In genomic region chr11:116812793-116813529, GRCm38 (mm10) we compare ENCODE assay signal across 9 mouse cellular contexts. TPM values are rescaled to one million over a fixed set of nuclear protein-coding genes. Genes with fewer than 3 reads are reported as not detected.
DNase-seq lines count a peak whose midpoint lies in the region; ATAC-seq and TF ChIP-seq lines count a peak whose summit lies in the region.
"Had no signal": no experiment of that assay in that cellular context is flagged by ENCODE, and none has a peak within 500 bp of the region (broad histone marks: within the 10 kb centered on the region; RNA-seq: fewer than 3 reads in every experiment).

No protein-coding gene starts in this region.

- ATAC-seq in kidney, embryonic 15.5 days (replicated peaks; ENCODE audit: low FRiP score) = peak; percentile 29; the same call in 1 of the 2 replicates
- peak; percentile 48 for ATAC-seq in embryonic facial prominence, embryonic 12.5 days (ENCODE audit: insufficient number of reproducible peaks, insufficient read depth, low FRiP score, low TSS enrichment)
- ATAC-seq in hindbrain, embryonic 14.5 days (ENCODE audit: low FRiP score) = peak; percentile 18; the same call in 1 of the 2 replicates
- peak; percentile 28; the same call in 1 of the 2 replicates for ATAC-seq in midbrain, embryonic 15.5 days (replicated peaks)
- ATAC-seq: Patski had no signal

- H3K4me1 ChIP-seq in kidney, embryonic 15.5 days = peaks cover 58% of the 10 kb centered on the region
- H3K4me1 ChIP-seq in embryonic facial prominence, embryonic 12.5 days = peaks cover 55% of the 10 kb centered on the region
- H3K4me1 ChIP-seq in hindbrain, embryonic 14.5 days (replicated peaks; ENCODE audit: control insufficient read depth, insufficient read depth, low read length) = peaks cover 65% of the 10 kb centered on the region
- H3K4me1 ChIP-seq in midbrain, embryonic 15.5 days = peaks cover 63% of the 10 kb centered on the region
- peaks cover 18% of the 10 kb centered on the region for H3K4me1 ChIP-seq in thymus, adult 2 months (replicated peaks; ENCODE audit: control insufficient read depth, insufficient read depth, low read length)

- H3K4me3 ChIP-seq in kidney, embryonic 15.5 days (replicated peaks) = no peak overlapping the region
- no peak overlapping the region for H3K4me3 ChIP-seq in embryonic facial prominence, embryonic 12.5 days
- H3K4me3 ChIP-seq in hindbrain, embryonic 14.5 days (replicated peaks; ENCODE audit: low read length) = no peak overlapping the region
- no peak overlapping the region for H3K4me3 ChIP-seq in midbrain, embryonic 15.5 days
- no peak overlapping the region for H3K4me3 ChIP-seq in thymus, adult 2 months (ENCODE audit: control insufficient read depth, insufficient read depth, low read length)

- peak overlapping the region; percentile 33 for H3K4me2 ChIP-seq in kidney, embryonic 15.5 days
- H3K4me2 ChIP-seq in embryonic facial prominence, embryonic 12.5 days (replicated peaks) = 0 out of 2 replicates have a peak overlapping the region, but pooled peaks have one; percentile 16
- peak overlapping the region; percentile 8; the same call in 1 of the 2 replicates for H3K4me2 ChIP-seq in hindbrain, embryonic 14.5 days (replicated peaks)
- no peak overlapping the region for H3K4me2 ChIP-seq in midbrain, embryonic 15.5 days

- no peak for TF ChIP-seq CTCF in thymus, adult 2 months (IDR thresholded peaks at IDR 0.05; ENCODE audit: borderline replicate concordance, control insufficient read depth, extremely low read depth, insufficient read depth, low read length, poor library complexity)

- H3K36me3 ChIP-seq in kidney, embryonic 15.5 days = no peaks in the 10 kb centered on the region
- H3K36me3 ChIP-seq in embryonic facial prominence, embryonic 12.5 days = no peaks in the 10 kb centered on the region
- no peaks in the 10 kb centered on the region for H3K36me3 ChIP-seq in hindbrain, embryonic 14.5 days (replicated peaks; ENCODE audit: control insufficient read depth, insufficient read depth)
- no peaks in the 10 kb centered on the region for H3K36me3 ChIP-seq in midbrain, embryonic 15.5 days (replicated peaks)
- no peaks in the 10 kb centered on the region for H3K36me3 ChIP-seq in thymus, adult 2 months (ENCODE audit: control insufficient read depth, insufficient read depth, low read length)

- H3K27me3 ChIP-seq in kidney, embryonic 15.5 days = peaks cover 4% of the 10 kb centered on the region; the same call in 1 of the 2 replicates
- H3K27me3 ChIP-seq in embryonic facial prominence, embryonic 12.5 days = 0 out of 2 replicates have a peak, but pooled peaks cover 3% of the 10 kb centered on the region
- H3K27me3 ChIP-seq in hindbrain, embryonic 14.5 days (ENCODE audit: control insufficient read depth, insufficient read depth, low read length) = no peaks in the 10 kb centered on the region
- H3K27me3 ChIP-seq in midbrain, embryonic 15.5 days (replicated peaks) = no peaks in the 10 kb centered on the region
- H3K27me3 ChIP-seq in thymus, adult 2 months (ENCODE audit: control insufficient read depth, insufficient read depth, low read length) = no peaks in the 10 kb centered on the region
- H3K27me3 ChIP-seq: Patski had no signal

- 34% methylated on average over 21 of the region's 21 CpGs for WGBS in kidney, embryonic 15.5 days
- WGBS in embryonic facial prominence, embryonic 12.5 days = 43% methylated on average over 21 of the region's 21 CpGs
- WGBS in hindbrain, embryonic 14.5 days = 28% methylated on average over 21 of the region's 21 CpGs
- WGBS in midbrain, embryonic 15.5 days = 32% methylated on average over 21 of the region's 21 CpGs
- 93% methylated on average over 21 of the region's 21 CpGs for WGBS in thymus, adult 2 months

- no peaks in the 10 kb centered on the region for H3K9me3 ChIP-seq in kidney, embryonic 15.5 days (replicated peaks)
- no peaks in the 10 kb centered on the region for H3K9me3 ChIP-seq in embryonic facial prominence, embryonic 12.5 days
- no peaks in the 10 kb centered on the region for H3K9me3 ChIP-seq in hindbrain, embryonic 14.5 days (ENCODE audit: control insufficient read depth, low read length)
- H3K9me3 ChIP-seq in midbrain, embryonic 15.5 days = no peaks in the 10 kb centered on the region

- no peak overlapping the region; the same call in 1 of the 2 replicates for H3K9ac ChIP-seq in kidney, embryonic 15.5 days
- no peak overlapping the region for H3K9ac ChIP-seq in embryonic facial prominence, embryonic 12.5 days
- H3K9ac ChIP-seq in hindbrain, embryonic 14.5 days = 0 out of 2 replicates have a peak overlapping the region, but pooled peaks have one; percentile 28
- no peak overlapping the region for H3K9ac ChIP-seq in midbrain, embryonic 15.5 days

- H3K27ac ChIP-seq in kidney, embryonic 15.5 days = peak overlapping the region; percentile 89
- H3K27ac ChIP-seq in embryonic facial prominence, embryonic 12.5 days = peak overlapping the region; percentile 94
- H3K27ac ChIP-seq in hindbrain, embryonic 14.5 days = peak overlapping the region; percentile 100
- peak overlapping the region; percentile 98 for H3K27ac ChIP-seq in midbrain, embryonic 15.5 days
- H3K27ac ChIP-seq in thymus, adult 2 months (ENCODE audit: control insufficient read depth, insufficient read depth, low read length) = no peak overlapping the region

- no peak for TF ChIP-seq POLR2A in thymus, adult 2 months (IDR thresholded peaks at IDR 0.05; ENCODE audit: control insufficient read depth, extremely low read depth, insufficient read depth, low read length, poor library complexity)

- no peak for DNase-seq in kidney, adult 11 months
- peak; percentile 74 for DNase-seq in hindbrain, embryonic 14.5 days (ENCODE audit: low spot score)
- no peak for DNase-seq in right cerebral cortex, postnatal 25 days
- no peak for DNase-seq in ovary, postnatal 10 days (ENCODE audit: low spot score)
- DNase-seq in thymus, adult 2 months = no peak

RNA-seq across cellular contexts. Expression of gene Mxra7, which starts 14.9 kb away (rescaled TPM):
- 16.7 and 20.8 TPM in 2 replicates for polyA plus RNA-seq in kidney, embryonic 15.5 days (2015; fragmentation: Nextera tagmentation; extraction: Ambion mirVana)
- 31.7 and 34.1 TPM in 2 replicates for polyA plus RNA-seq in embryonic facial prominence, embryonic 12.5 days (2016; fragmentation: Nextera tagmentation; extraction: Ambion mirVana)
- polyA plus RNA-seq in hindbrain, embryonic 14.5 days (2014; fragmentation: Nextera tagmentation; extraction: Ambion mirVana) = 29.3 and 35.5 TPM in 2 replicates
- 25.1 and 26.9 TPM in 2 replicates for polyA plus RNA-seq in midbrain, embryonic 15.5 days (2015; fragmentation: Nextera tagmentation; extraction: Ambion mirVana)
- 8.6 and 14.2 TPM in 2 replicates for polyA plus RNA-seq in thymus, adult 2 months (2012; rRNA removed)

RNA-seq across cellular contexts. Expression of gene Mettl23, which starts 30.1 kb away (rescaled TPM):
- polyA plus RNA-seq in kidney, embryonic 15.5 days (2015; fragmentation: Nextera tagmentation; extraction: Ambion mirVana) = 51.5 and 60.6 TPM in 2 replicates
- polyA plus RNA-seq in embryonic facial prominence, embryonic 12.5 days (2016; fragmentation: Nextera tagmentation; extraction: Ambion mirVana) = 63.7 and 71.2 TPM in 2 replicates
- 70.0 and 73.9 TPM in 2 replicates for polyA plus RNA-seq in hindbrain, embryonic 14.5 days (2014; fragmentation: Nextera tagmentation; extraction: Ambion mirVana)
- polyA plus RNA-seq in midbrain, embryonic 15.5 days (2015; fragmentation: Nextera tagmentation; extraction: Ambion mirVana) = 63.9 and 64.6 TPM in 2 replicates
- polyA plus RNA-seq in thymus, adult 2 months (2012; rRNA removed) = 69.9 and 82.6 TPM in 2 replicates

RNA-seq across cellular contexts. Expression of gene Jmjd6, which starts 30.3 kb away (rescaled TPM):
- 72.6 and 75.5 TPM in 2 replicates for polyA plus RNA-seq in kidney, embryonic 15.5 days (2015; fragmentation: Nextera tagmentation; extraction: Ambion mirVana)
- 79.2 and 80.5 TPM in 2 replicates for polyA plus RNA-seq in embryonic facial prominence, embryonic 12.5 days (2016; fragmentation: Nextera tagmentation; extraction: Ambion mirVana)
- 64.6 and 65.7 TPM in 2 replicates for polyA plus RNA-seq in hindbrain, embryonic 14.5 days (2014; fragmentation: Nextera tagmentation; extraction: Ambion mirVana)
- 73.8 and 75.1 TPM in 2 replicates for polyA plus RNA-seq in midbrain, embryonic 15.5 days (2015; fragmentation: Nextera tagmentation; extraction: Ambion mirVana)
- 37.3 and 46.3 TPM in 2 replicates for polyA plus RNA-seq in thymus, adult 2 months (2012; rRNA removed)

RNA-seq across cellular contexts. Expression of gene St6galnac1, which starts 37.7 kb away (rescaled TPM):
- not detected in 2 replicates for polyA plus RNA-seq in kidney, embryonic 15.5 days (2015; fragmentation: Nextera tagmentation; extraction: Ambion mirVana)
- not detected in 2 replicates for polyA plus RNA-seq in embryonic facial prominence, embryonic 12.5 days (2016; fragmentation: Nextera tagmentation; extraction: Ambion mirVana)
- not detected in 2 replicates for polyA plus RNA-seq in hindbrain, embryonic 14.5 days (2014; fragmentation: Nextera tagmentation; extraction: Ambion mirVana)
- not detected in 2 replicates for polyA plus RNA-seq in midbrain, embryonic 15.5 days (2015; fragmentation: Nextera tagmentation; extraction: Ambion mirVana)
- 0.30 and 0.34 TPM in 2 replicates for polyA plus RNA-seq in thymus, adult 2 months (2012; rRNA removed)
- polyA plus RNA-seq: Patski had no signal

RNA-seq across cellular contexts. Expression of gene Mfsd11, which starts 39.3 kb away (rescaled TPM):
- 37.9 and 39.6 TPM in 2 replicates for polyA plus RNA-seq in kidney, embryonic 15.5 days (2015; fragmentation: Nextera tagmentation; extraction: Ambion mirVana)
- polyA plus RNA-seq in embryonic facial prominence, embryonic 12.5 days (2016; fragmentation: Nextera tagmentation; extraction: Ambion mirVana) = 47.8 and 51.2 TPM in 2 replicates
- polyA plus RNA-seq in hindbrain, embryonic 14.5 days (2014; fragmentation: Nextera tagmentation; extraction: Ambion mirVana) = 51.9 and 54.4 TPM in 2 replicates
- polyA plus RNA-seq in midbrain, embryonic 15.5 days (2015; fragmentation: Nextera tagmentation; extraction: Ambion mirVana) = 51.5 and 51.8 TPM in 2 replicates
- polyA plus RNA-seq in thymus, adult 2 months (2012; rRNA removed) = 32.9 and 33.0 TPM in 2 replicates
